Mouse (Mus musculus) heart, embryonic 12.5 days (tissue): Measurements from ENCODE around the gene Tmem233. TPM values are rescaled to one million over a fixed set of nuclear protein-coding genes. Genes with fewer than 3 reads are reported as not detected.
A peak's percentile ranks its signal among the peaks of the same experiment; 100 is the strongest.

Experiments used
- ATAC-seq: fragments of 200-750 bp; cut with Nextera tagmentation; 2 replicates; pipeline ENCODE4 v1.8.0; 2017; ENCODE audit warnings: moderate TSS enrichment, moderate library complexity; ENCODE audit not compliant: insufficient number of reproducible peaks, low FRiP score
- H3K27ac ChIP-seq: fragments of 300-500 bp; sonication (generic); 2 replicates; pipeline ENCODE4 v1.5.1; 2016; ENCODE audit warnings: mild to moderate bottlenecking, moderate library complexity; ENCODE audit not compliant: poor library complexity, severe bottlenecking
- H3K27me3 ChIP-seq: fragments of 300-500 bp; sonication (generic); replicated peaks from 2 replicates; pipeline ENCODE4 v1.6.1; 2016; ENCODE audit warnings: mild to moderate bottlenecking, moderate library complexity
- H3K36me3 ChIP-seq: fragments of 300-500 bp; sonication (generic); 2 replicates; pipeline ENCODE4 v1.6.1; 2016; ENCODE audit warnings: mild to moderate bottlenecking, moderate library complexity
- H3K4me1 ChIP-seq: fragments of 300-500 bp; sonication (generic); replicated peaks from 2 replicates; pipeline ENCODE4 v1.6.1; 2016; ENCODE audit warnings: mild to moderate bottlenecking
- H3K4me2 ChIP-seq: fragments of 300-500 bp; sonication (generic); 2 replicates; pipeline ENCODE4 v1.6.1; 2016; ENCODE audit warnings: mild to moderate bottlenecking, moderate library complexity
- H3K4me3 ChIP-seq: fragments of 300-500 bp; sonication (generic); 2 replicates; pipeline ENCODE4 v1.5.1; 2016; ENCODE audit warnings: mild to moderate bottlenecking
- H3K9ac ChIP-seq: fragments of 300-500 bp; sonication (generic); 2 replicates; pipeline ENCODE4 v1.6.1; 2016; ENCODE audit warnings: mild to moderate bottlenecking, moderate library complexity
- H3K9me3 ChIP-seq: fragments of 300-500 bp; sonication (generic); replicated peaks from 2 replicates; pipeline ENCODE4 v1.6.1; 2016; ENCODE audit warnings: mild to moderate bottlenecking, moderate library complexity
- WGBS: fragments of 180-500 bp; shearing (Covaris S2); methylation state at CpG from one replicate; pipeline ENCODE4 v1.1.7; 2016; 5-methylcytosine and 5-hydroxymethylcytosine counted together
- polyA plus RNA-seq: library from polyadenylated mRNA; unstranded; fragments of >200 nt; fragmentation: Nextera tagmentation; extraction: Ambion mirVana; gene quantifications from 2 replicates; pipeline ENCODE4 v1.2.1, GENCODE M21; 2016

The Tmem233 gene
- polyA plus RNA-seq, 1 experiment from 2014 or later, result not detected

DNA sequence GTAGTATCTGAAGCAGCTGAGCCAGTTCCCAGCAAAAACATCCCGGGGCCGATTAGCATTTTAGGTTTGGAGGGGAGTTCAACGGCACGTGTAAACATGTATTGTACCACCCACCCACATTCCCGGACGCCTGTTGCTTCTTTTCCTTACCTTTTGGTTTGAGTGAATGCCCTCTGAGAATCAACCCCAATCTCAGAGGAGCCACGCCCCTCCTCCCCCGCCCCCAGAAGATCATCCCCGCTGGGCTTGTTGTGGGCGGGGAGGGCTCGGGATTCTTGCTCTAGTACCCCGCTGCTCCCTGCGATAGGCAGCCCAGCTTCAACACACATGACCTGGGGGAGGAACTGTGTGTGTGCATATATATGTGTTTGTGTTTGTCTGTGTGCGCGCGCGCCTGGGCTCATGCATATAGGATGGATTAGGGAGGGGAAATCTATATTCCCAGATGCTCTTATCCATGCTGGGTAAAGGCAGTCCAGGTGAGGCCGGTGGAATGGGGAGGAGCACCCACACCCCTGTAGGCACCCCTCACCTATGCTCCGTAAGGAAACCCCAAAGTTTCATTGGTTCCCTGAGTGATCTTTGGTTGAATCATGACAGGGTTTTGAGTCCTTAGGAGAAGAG lies 52.4 kb downstream of the Tmem233 start:
- WGBS, result 3% methylated on average over 19 of the region's 19 CpGs
- ATAC-seq, result 0 out of 2 replicates have a peak, but pooled peaks have one; percentile 24
- Histone ChIP-seq H3K4me3 (no peak overlapping the region; the same call in 1 of the 2 replicates), H3K9ac (no peak overlapping the region), H3K27ac (no peak overlapping the region), H3K4me1 (peaks cover 12% of the 10 kb centered on the region), H3K36me3 (no peaks in the 10 kb centered on the region), H3K9me3 (0 out of 2 replicates have a peak, but pooled peaks cover 5% of the 10 kb centered on the region), H3K27me3 (no peaks in the 10 kb centered on the region), H3K4me2 (peak overlapping the region; percentile 53)

DNA sequence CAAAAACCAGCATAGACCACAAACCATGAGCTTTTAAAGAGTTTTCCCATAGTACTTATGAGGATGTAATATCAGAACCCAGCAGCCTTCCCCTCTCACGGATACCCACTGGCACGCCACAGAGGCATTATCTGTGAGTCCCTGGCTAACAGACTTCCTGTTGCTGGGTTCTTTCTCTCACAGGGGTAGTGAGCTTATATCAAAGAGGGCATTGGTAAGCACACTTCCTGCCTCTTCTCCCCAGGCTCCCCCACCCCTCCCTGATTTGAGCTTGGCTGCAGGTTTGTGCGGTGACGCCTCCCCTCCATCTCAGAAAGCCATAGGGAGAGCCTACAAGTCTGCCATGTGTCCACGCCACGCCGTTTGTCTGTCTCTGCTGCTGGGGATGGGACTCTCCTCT lies 54.0 kb downstream of the Tmem233 start:
- peaks cover 12% of the 10 kb centered on the region for H3K4me1 ChIP-seq
- peak overlapping the region; percentile 17; the same call in 1 of the 2 replicates for H3K4me2 ChIP-seq
- no peaks in the 10 kb centered on the region for H3K27me3 ChIP-seq
- H3K9ac ChIP-seq, result no peak overlapping the region
- peak overlapping the region; percentile 21; the same call in 1 of the 2 replicates for H3K27ac ChIP-seq
- no peaks in the 10 kb centered on the region for H3K36me3 ChIP-seq
- WGBS, result 40% methylated on average over 7 of the region's 7 CpGs
- no peaks in the 10 kb centered on the region for H3K9me3 ChIP-seq
- H3K4me3 ChIP-seq, result no peak overlapping the region
- ATAC-seq, result 0 out of 2 replicates have a peak, but pooled peaks have one; percentile 13

DNA sequence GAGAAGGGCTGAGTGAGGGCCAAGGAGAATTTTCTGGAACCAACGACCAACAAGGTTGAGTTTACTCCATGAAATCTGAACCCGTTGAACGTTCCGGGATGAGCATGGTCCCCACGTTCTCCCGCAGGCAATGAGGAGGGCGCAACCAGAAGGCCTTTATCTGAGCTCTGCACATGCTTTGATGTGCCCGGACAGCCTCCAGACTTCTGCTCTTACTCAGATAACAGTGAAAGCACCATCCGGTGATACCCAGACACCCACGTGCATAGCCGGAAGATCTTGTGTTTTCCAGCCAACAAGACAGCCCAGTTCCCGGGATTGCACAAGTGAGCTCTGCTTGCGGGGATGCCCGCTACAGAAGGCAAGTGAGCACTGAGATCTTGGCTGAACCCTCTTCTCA lies 56.5 kb downstream of the Tmem233 start:
- peaks cover under 1% of the 10 kb centered on the region for H3K36me3 ChIP-seq
- peak overlapping the region; percentile 21; the same call in 1 of the 2 replicates for H3K4me2 ChIP-seq
- no peak overlapping the region for H3K4me3 ChIP-seq
- 42% methylated on average over 14 of the region's 14 CpGs for WGBS
- H3K27ac ChIP-seq, result peak overlapping the region; percentile 68
- H3K9ac ChIP-seq, result no peak overlapping the region
- no peaks in the 10 kb centered on the region for H3K9me3 ChIP-seq
- H3K27me3 ChIP-seq, result no peaks in the 10 kb centered on the region
- peaks cover 31% of the 10 kb centered on the region for H3K4me1 ChIP-seq
- peak; percentile 84 for ATAC-seq

DNA sequence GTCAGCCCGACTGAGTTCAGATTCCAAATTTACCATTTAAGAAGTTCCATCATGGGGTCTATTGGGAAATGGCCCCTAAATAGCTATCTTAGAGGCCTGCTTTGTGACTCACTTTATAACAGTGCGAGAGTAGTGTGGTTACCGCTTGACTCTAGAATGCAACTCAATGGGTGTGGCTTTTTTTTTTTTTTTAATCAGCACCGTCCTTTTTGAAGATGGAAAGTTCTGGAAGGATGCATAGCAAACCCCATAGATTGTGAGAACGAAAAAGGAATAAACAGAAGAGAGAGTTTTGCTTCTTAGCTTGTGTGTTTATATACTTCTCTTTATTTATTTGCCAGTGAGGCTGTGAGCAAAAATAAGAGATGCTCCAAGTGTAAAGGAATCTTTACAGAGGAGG lies 56.9 kb downstream of the Tmem233 start:
- Histone ChIP-seq H3K9me3 (no peaks in the 10 kb centered on the region), H3K4me2 (no peak overlapping the region), H3K27ac (no peak overlapping the region), H3K4me3 (no peak overlapping the region), H3K27me3 (no peaks in the 10 kb centered on the region), H3K36me3 (peaks cover 5% of the 10 kb centered on the region), H3K4me1 (peaks cover 34% of the 10 kb centered on the region), H3K9ac (no peak overlapping the region)
- 73% methylated on average over 5 of the region's 5 CpGs for WGBS
- no peak for ATAC-seq

DNA sequence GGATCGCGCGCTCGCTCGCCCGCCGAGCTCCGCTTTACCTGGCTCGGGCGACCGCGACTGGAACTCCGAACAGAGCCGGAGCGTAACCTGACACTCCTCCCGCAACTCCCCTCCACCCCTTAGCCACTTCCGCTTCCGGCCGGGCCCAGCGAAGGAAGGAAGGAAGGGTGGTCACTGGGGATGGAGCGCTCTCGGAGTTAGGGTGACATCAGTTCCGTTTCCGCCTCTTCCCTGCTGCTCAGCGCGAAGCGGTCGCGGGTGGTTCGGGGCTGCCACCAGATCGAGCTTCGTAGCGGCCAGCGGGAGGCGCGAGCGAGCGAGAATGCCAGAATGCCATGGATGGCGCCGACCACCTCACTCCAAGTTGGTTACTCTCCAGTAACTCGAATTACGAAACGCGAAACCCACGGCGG lies 58.7 kb downstream of the Tmem233 start, which contains the start of gene Prkab1:
Gene Prkab1 (minus strand): TSS at position 182 of the 413 bp plus-strand sequence.
- Histone ChIP-seq H3K36me3 (peaks cover 23% of the 10 kb centered on the region), H3K9me3 (no peaks in the 10 kb centered on the region), H3K9ac (peak within 1 kb of the TSS; percentile 94), H3K4me2 (peak within 1 kb of the TSS; percentile 94), H3K27ac (peak within 1 kb of the TSS; percentile 76), H3K4me3 (peak within 1 kb of the TSS; percentile 92), H3K4me1 (peaks cover 36% of the 10 kb centered on the region), H3K27me3 (no peaks in the 10 kb centered on the region)
- peak; percentile 88 for ATAC-seq
- WGBS, result under 1% methylated on average over 38 of the region's 46 CpGs

DNA sequence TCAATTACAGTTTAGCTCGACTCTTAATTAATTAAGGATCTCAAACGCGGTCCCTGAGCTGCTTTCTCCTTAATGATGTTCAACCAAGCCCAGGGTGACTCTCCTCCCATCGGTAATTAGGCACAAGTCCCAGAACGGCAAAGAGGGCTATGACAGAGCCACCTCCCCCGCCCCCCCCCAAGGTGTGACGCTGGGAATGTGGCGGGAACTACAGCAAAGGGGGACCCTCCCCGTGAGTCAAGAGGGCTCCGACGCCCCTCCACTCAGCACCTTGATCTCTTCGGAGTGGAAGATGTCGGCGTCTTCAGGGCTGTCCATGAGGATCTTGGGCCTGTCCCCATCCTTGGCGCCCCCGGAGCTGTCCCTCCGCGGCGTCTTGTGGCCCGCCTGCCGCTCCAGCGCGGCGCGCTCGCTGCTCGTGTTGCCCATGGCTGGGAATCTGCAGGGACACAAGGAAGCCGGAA lies 59.2 kb downstream of the Tmem233 start:
- peak; percentile 1 for ATAC-seq
- Histone ChIP-seq H3K4me2 (peak overlapping the region; percentile 94), H3K9me3 (no peaks in the 10 kb centered on the region), H3K36me3 (peaks cover 27% of the 10 kb centered on the region), H3K27ac (peak overlapping the region; percentile 76; the same call in 1 of the 2 replicates), H3K4me3 (peak overlapping the region; percentile 92), H3K9ac (peak overlapping the region; percentile 94), H3K4me1 (peaks cover 37% of the 10 kb centered on the region), H3K27me3 (no peaks in the 10 kb centered on the region)
- under 1% methylated on average over 28 of the region's 28 CpGs for WGBS

DNA sequence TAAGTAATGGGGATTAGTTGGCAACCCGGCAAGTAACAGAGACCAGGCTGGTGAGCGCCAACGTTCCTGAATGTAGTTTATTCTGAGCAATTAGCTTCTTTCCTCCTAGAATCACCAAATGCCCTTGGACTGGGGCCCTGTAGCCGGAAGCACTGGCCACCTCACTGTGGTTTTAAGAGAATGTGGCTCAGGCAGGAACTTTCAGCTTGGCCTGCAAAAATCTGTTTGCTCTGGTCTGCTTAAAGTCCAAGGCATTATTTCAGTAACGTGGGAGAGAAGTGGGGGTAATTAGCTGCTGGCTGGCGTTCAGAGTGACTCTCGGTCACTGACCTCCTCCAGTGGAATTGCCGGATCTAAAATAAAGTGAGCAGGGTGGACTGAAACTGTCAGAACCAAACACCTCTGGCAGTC lies 59.8 kb downstream of the Tmem233 start:
- peaks cover 32% of the 10 kb centered on the region for H3K36me3 ChIP-seq
- H3K27me3 ChIP-seq, result no peaks in the 10 kb centered on the region
- ATAC-seq, result no peak
- H3K9me3 ChIP-seq, result no peaks in the 10 kb centered on the region
- peaks cover 42% of the 10 kb centered on the region for H3K4me1 ChIP-seq
- WGBS, result 31% methylated on average over 8 of the region's 8 CpGs
- H3K9ac ChIP-seq, result peak overlapping the region; percentile 94
- H3K4me2 ChIP-seq, result peak overlapping the region; percentile 94
- H3K27ac ChIP-seq, result peak overlapping the region; percentile 76; the same call in 1 of the 2 replicates
- peak overlapping the region; percentile 92 for H3K4me3 ChIP-seq

DNA sequence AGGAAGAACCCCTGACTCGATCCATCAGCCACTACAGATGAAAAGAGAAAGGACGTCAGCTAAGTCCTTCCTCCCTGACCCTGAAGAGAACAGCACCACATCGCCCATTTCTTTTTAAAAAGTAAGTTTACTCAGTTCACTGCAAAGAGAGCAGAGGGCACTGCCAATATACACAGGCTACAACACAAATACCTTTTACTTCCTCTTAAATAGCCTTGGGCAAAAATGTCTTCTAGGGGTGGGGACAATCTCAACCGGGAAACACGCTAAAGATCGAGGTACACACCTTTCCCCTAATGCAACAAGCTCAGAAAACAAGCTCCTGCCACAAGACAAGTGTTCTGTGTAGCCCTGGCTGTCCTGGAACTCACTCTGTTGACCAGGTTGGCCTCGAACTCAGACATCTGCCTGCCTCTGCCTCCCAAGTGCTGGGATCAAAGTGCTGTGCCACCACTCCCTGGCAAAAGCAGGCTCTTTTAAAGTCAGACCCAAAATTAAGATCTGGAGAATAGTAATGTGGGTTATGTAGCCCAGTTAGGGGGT lies 60.3 kb downstream of the Tmem233 start:
- peak overlapping the region; percentile 94; the same call in 1 of the 2 replicates for H3K9ac ChIP-seq
- peak overlapping the region; percentile 94 for H3K4me2 ChIP-seq
- peak overlapping the region; percentile 92 for H3K4me3 ChIP-seq
- no peaks in the 10 kb centered on the region for H3K9me3 ChIP-seq
- no peaks in the 10 kb centered on the region for H3K27me3 ChIP-seq
- H3K4me1 ChIP-seq, result peaks cover 47% of the 10 kb centered on the region
- H3K36me3 ChIP-seq, result peaks cover 37% of the 10 kb centered on the region
- 0 out of 2 replicates have a peak overlapping the region, but pooled peaks have one; percentile 3 for H3K27ac ChIP-seq
- ATAC-seq, result no peak
- 75% methylated on average over 7 of the region's 7 CpGs for WGBS

DNA sequence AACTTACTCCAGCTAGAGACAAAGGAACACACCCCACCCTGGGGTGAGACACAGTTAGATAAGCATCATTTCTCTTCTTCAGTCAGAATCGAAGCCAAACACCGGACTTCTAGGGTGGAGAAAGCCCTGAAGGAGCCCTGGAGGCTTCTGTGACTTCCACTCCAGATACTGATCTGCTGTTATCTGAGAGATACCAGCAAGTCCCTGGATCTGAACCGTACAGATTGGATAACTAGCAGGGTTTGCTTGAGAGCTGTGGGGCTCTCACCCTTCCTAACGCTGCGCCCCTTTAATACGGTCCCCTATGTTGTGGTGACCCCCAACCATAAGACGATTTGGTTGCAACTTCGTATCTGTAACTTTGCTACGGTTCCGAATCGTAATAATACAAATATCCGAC lies 60.9 kb downstream of the Tmem233 start:
- WGBS, result 83% methylated on average over 12 of the region's 12 CpGs
- ATAC-seq, result no peak
- Histone ChIP-seq H3K4me1 (peaks cover 47% of the 10 kb centered on the region), H3K9ac (0 out of 2 replicates have a peak overlapping the region, but pooled peaks have one; percentile 94), H3K27ac (peak overlapping the region; percentile 49; the same call in 1 of the 2 replicates), H3K27me3 (no peaks in the 10 kb centered on the region), H3K36me3 (peaks cover 43% of the 10 kb centered on the region), H3K4me3 (peak overlapping the region; percentile 92), H3K9me3 (no peaks in the 10 kb centered on the region), H3K4me2 (peak overlapping the region; percentile 94)

DNA sequence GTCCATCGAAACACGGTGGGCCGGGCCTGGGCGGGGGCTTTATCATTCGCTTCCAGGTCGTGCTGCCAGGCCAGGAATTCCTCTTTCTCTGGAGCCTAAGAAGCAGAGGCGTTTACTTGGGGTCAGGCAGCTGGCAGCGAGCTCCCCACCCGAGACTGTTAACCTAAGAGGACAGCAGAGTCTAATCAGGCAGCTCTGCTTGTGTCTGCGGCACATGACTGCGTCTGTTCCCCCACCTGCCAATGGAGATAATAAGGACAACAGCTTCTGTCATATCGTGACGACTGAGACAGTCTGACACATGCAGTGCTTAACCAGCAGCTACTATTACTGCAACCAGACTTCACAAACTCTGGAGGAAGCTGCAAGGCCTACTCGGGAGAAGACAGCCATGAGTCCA lies 61.5 kb downstream of the Tmem233 start:
- peaks cover 49% of the 10 kb centered on the region for H3K36me3 ChIP-seq

DNA sequence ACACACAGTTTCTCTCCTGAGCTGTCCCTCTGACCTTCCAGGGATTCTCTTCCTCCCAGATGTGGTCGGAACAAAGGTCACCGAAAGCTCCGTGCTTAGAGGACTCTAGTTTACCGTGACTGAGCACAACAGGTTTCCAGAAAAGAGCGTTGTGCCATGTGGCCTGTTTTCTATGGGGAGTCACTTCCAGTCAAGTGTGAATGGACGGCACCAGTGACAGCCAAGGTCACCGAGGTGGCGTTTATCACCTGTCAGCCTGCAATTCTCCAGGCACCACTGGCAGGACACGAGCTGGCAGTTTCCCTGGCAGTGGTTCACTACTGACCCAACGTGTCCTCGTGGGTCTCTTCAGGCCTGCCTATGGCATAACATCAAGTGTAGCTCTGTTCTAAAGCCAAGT lies 63.7 kb downstream of the Tmem233 start:
- H3K4me1 ChIP-seq, result peaks cover 47% of the 10 kb centered on the region
- H3K9ac ChIP-seq, result no peak overlapping the region
- H3K27ac ChIP-seq, result peak overlapping the region; percentile 82
- H3K36me3 ChIP-seq, result peaks cover 70% of the 10 kb centered on the region
- no peaks in the 10 kb centered on the region for H3K9me3 ChIP-seq
- 21% methylated on average over 11 of the region's 11 CpGs for WGBS
- H3K4me2 ChIP-seq, result peak overlapping the region; percentile 19
- H3K4me3 ChIP-seq, result 0 out of 2 replicates have a peak overlapping the region, but pooled peaks have one; percentile 6
- no peaks in the 10 kb centered on the region for H3K27me3 ChIP-seq
- no peak for ATAC-seq

More for the DNA sequence above, 61.5 kb downstream of the Tmem233 start:
- Histone ChIP-seq H3K4me2 (peak overlapping the region; percentile 94), H3K27ac (peak overlapping the region; percentile 49; the same call in 1 of the 2 replicates), H3K9ac (no peak overlapping the region), H3K4me3 (peak overlapping the region; percentile 92), H3K9me3 (no peaks in the 10 kb centered on the region), H3K27me3 (no peaks in the 10 kb centered on the region), H3K4me1 (peaks cover 47% of the 10 kb centered on the region)
- 63% methylated on average over 14 of the region's 14 CpGs for WGBS
- ATAC-seq, result peak; percentile 72
